Mouse (Mus musculus): ENCODE results near the gene Casp1.

GRCm38 (mm10) chr9:5345291-5345898 lies 47.1 kb downstream of the Casp1 start, which contains the start of gene Casp12:
- TF ChIP-seq CTCF (IDR thresholded peaks at IDR 0.05; ENCODE audit: low read depth) (no peak), EP300 (IDR thresholded peaks at IDR 0.05; ENCODE audit: low read depth) (no peak)

Data from heart, postnatal 0 days (tissue).